Mouse (Mus musculus): Measurements from ENCODE around the gene Cxcr5.

Gene Cxcr5

DNA sequence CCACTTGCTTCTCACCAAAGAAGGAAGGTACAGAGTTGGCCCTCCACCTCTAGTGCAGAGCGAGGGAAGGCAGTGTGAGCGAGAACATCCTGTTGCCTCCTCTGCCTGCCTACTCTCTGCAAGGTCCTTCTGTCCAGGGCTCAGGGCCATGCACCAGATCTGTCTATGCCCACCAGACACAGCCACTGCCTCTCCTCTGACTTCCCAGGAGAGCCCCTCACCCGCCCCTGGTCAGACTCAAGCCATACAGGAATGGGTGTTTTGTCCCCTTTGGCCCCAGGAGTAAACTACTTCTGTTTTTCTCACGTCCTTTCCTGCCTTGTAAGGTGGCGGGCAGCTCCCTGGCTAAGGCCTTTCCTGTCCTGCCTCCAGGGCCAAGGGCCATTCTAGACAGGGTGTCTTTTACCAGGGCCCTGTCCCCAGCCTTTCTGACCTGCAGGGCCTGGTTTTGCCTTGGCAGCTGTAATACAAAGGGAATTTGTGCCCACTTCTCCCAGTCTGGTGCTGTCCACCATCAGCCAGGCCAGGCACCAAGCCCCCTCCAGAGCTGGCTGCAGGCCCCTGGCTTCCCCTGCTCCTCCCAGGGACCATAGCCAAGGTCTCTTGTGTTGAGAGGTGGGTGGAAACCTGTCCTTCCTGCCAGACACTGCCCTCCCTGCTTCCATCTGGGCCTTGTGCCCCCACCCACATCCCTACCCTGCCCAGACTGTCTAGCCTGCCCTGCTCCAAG, 50.6 kb downstream of the Cxcr5 start:
- intact Hi-C loops (cut with DNase I): loop anchor here (5.0 kb wide), 1 partner anchor 34 kb away; no protein-coding TSS in a partner anchor

DNA sequence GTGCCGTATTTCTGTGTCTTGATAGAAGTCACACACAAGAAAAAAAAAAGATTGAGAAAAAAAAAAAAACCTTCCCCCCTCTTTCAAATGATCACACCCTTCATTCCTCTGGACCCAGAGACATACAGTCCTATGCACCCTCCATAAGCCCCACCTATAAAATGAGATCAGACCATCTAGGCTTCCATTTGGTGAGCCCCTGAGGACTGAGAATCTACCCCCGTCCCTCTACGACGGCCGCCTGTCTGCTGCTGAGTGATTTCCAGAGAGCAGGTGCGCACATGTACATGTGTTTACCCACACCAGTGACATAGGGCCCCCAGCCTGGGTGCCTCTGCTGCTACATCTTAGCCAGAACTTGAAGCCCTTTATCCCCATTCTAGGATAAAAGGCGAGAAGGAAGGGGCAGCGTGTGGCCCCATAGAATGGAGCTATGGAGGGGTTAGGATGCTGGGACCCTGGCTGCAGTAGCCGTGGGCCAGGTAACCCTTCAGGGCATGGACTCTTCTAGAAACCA, 51.3 kb downstream of the Cxcr5 start:
- intact Hi-C loops (cut with DNase I): loop anchor here (5.0 kb wide), 1 partner anchor 33 kb away; no protein-coding TSS in a partner anchor

DNA sequence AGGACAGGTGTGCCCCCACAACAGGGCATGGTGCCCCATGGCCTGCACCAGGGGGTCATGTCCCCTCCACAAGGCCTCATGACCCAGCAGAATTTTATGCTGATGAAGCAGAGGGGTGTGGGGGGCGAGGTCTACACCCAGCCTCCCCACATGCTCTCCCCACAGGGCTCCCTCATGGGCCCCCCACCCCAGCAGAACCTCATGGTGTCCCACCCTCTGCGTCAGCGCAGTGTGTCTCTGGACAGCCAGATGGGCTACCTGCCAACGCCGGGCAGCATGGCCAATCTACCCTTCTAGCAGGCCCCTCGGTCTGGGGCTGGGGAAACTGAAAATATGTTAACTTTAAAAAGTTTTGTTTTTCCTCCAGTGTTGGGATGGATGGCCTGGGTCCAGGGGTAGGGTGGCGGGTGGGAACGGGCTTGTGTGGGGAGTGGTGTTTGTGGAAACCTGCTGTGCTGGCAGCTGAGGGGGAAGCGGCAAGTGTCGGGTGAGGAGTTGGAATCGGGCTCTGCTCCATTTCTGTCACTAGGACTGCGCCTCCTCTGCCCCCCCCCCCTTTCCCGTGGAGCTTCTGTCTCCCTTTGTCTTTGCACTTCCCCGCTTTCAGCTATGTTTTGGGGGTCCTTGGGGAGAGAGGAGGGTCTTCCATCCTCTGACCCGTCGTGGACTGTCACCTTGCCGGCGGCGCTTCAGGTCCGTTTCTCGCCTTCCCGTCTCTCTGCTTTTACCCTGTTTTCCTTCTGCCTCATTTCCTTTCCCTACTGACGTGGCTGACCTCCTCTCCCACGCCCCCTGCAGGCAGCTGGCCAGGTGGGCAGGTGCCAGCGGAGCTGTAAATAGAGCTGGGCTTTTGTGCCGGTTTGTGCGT, 52.0 kb downstream of the Cxcr5 start:
- intact Hi-C loops (cut with DNase I): loop anchor here (5.0 kb wide), 1 partner anchor 32 kb away; no protein-coding TSS in a partner anchor

GRCm38 (mm10) chr9:44508721-44509486, 52.8 kb downstream of the Cxcr5 start:
- intact Hi-C loops (cut with DNase I): no loop called here

DNA sequence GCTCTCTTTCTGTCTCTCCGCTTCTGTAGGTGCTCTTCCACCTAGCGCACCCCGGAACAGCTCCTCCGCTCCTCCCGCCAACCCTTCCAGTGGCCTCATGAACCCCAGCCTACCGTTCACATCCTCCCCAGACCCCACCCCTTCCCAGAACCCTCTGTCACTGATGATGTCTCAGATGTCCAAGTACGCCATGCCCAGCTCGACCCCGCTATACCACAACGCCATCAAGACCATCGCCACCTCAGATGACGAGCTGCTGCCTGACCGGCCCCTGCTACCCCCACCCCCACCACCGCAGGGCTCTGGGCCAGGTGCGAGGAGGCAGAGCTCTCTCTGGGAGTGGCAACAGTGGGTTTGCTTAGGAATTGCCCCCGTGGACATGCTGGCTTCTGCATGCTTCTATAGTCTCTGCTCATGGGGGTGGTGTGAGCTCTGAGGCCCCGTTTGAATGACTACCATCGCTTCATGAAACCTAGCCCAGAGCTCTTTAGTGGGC, 53.5 kb downstream of the Cxcr5 start:
- intact Hi-C loops (cut with DNase I): no loop called here

- intact Hi-C loops (cut with DNase I): no loop called here
These were observed 54.3 kb downstream of the Cxcr5 start for GRCm38 (mm10) chr9:44507345-44507744.

- intact Hi-C loops (cut with DNase I): no loop called here
These were observed 55.1 kb downstream of the Cxcr5 start for GRCm38 (mm10) chr9:44506566-44506965.

- intact Hi-C loops (cut with DNase I): no loop called here
These were observed 55.7 kb downstream of the Cxcr5 start for GRCm38 (mm10) chr9:44505824-44506467.

GRCm38 (mm10) chr9:44504893-44505823, 56.5 kb downstream of the Cxcr5 start:
- intact Hi-C loops (cut with DNase I): loop anchor here (5.0 kb wide), 1 partner anchor 38 kb away; no protein-coding TSS in a partner anchor

GRCm38 (mm10) chr9:44502006-44502405, 59.7 kb downstream of the Cxcr5 start:
- intact Hi-C loops (cut with DNase I): loop anchor here (1.0 to 5.0 kb wide), 2 partner anchors 35 to 48 kb away; partner anchors contain the start of gene Upk2

GRCm38 (mm10) chr9:44501206-44501879, 60.3 kb downstream of the Cxcr5 start:
- intact Hi-C loops (cut with DNase I): loop anchor here (2.0 to 5.0 kb wide), 2 partner anchors 21 to 34 kb away; no protein-coding TSS in a partner anchor

- intact Hi-C loops (cut with DNase I): loop anchor here (2.0 to 5.0 kb wide), 2 partner anchors 20 to 33 kb away; no protein-coding TSS in a partner anchor
These were observed 61.0 kb downstream of the Cxcr5 start for GRCm38 (mm10) chr9:44500638-44501175.

- intact Hi-C loops (cut with DNase I): loop anchor here (2.0 to 5.0 kb wide), 2 partner anchors 19 to 33 kb away; no protein-coding TSS in a partner anchor
These were observed 61.5 kb downstream of the Cxcr5 start for GRCm38 (mm10) chr9:44500163-44500533.

GRCm38 (mm10) chr9:44499356-44500162, 62.1 kb downstream of the Cxcr5 start:
- intact Hi-C loops (cut with DNase I): loop anchor here (2.0 to 5.0 kb wide), 2 partner anchors 19 to 32 kb away; no protein-coding TSS in a partner anchor

- intact Hi-C loops (cut with DNase I): no loop called here
These were observed 63.0 kb downstream of the Cxcr5 start for GRCm38 (mm10) chr9:44498421-44499355.
